Mouse (Mus musculus) lung, embryonic 14.5 days (tissue): Measurements from ENCODE around the gene Srd5a3. TPM values are rescaled to one million over a fixed set of nuclear protein-coding genes. Genes with fewer than 3 reads are reported as not detected.
A peak's percentile ranks its signal among the peaks of the same experiment; 100 is the strongest.

Source experiments
- ATAC-seq: fragments of 200-750 bp; cut with Nextera tagmentation; 2 replicates; pipeline ENCODE4 v1.8.0; 2017; ENCODE audit warnings: mild to moderate bottlenecking, moderate TSS enrichment, moderate library complexity; ENCODE audit not compliant: insufficient read depth
- DNase-seq: peaks from one replicate; pipeline ENCODE4 v3.0.0-alpha.2; 2015
- H3K27ac ChIP-seq: fragments of 300-500 bp; sonication (generic); 2 replicates; pipeline ENCODE4 v1.5.1; 2014; ENCODE audit warnings: low read depth, mild to moderate bottlenecking, moderate library complexity
- H3K27me3 ChIP-seq: fragments of 300-500 bp; sonication (generic); 2 replicates; pipeline ENCODE4 v1.6.1; 2014; ENCODE audit warnings: low read length, control low read depth; ENCODE audit not compliant: insufficient read depth
- H3K36me3 ChIP-seq: fragments of 300-500 bp; sonication (generic); 2 replicates; pipeline ENCODE4 v1.6.1; 2014; ENCODE audit warnings: control low read depth; ENCODE audit not compliant: insufficient read depth
- H3K4me1 ChIP-seq: fragments of 300-500 bp; sonication (generic); 2 replicates; pipeline ENCODE4 v1.6.1; 2014; ENCODE audit warnings: antibody characterized with exemption, control low read depth; ENCODE audit not compliant: insufficient read depth
- H3K4me2 ChIP-seq: fragments of 300-500 bp; sonication (generic); 2 replicates; pipeline ENCODE4 v1.6.1; 2014; ENCODE audit warnings: mild to moderate bottlenecking
- H3K4me3 ChIP-seq: fragments of 300-500 bp; sonication (generic); 2 replicates; pipeline ENCODE4 v1.5.1; 2014; ENCODE audit warnings: low read depth, low read length
- H3K9ac ChIP-seq: fragments of 300-500 bp; sonication (generic); 2 replicates; pipeline ENCODE4 v1.6.1; 2014
- H3K9me3 ChIP-seq: fragments of 300-500 bp; sonication (generic); 2 replicates; pipeline ENCODE4 v1.6.1; 2016; ENCODE audit warnings: low read depth, low read length, control low read depth
- CTCF ChIP-seq: IDR thresholded peaks from 2 replicates; pipeline ENCODE4 v1.5.1; 2016; ENCODE audit warnings: antibody characterized with exemption, low read depth
- WGBS: fragments of 180-500 bp; shearing (Covaris S2); extraction: QIAGEN DNeasy Blood & Tissue Kit; methylation state at CpG from one replicate; pipeline ENCODE4 v1.1.7; 2014; 5-methylcytosine and 5-hydroxymethylcytosine counted together
- polyA plus RNA-seq: library from polyadenylated mRNA; unstranded; fragments of >200 nt; fragmentation: Nextera tagmentation; extraction: Ambion mirVana; gene quantifications from 2 replicates; pipeline ENCODE4 v1.2.1, GENCODE M21; 2014

The Srd5a3 gene
- polyA plus RNA-seq, 1 experiment from 2014 or later = 37.6 TPM

- peaks cover 36% of the 10 kb centered on the region; the same call in 1 of the 2 replicates for H3K36me3 ChIP-seq
- 87% methylated on average over 6 of the region's 6 CpGs for WGBS
- no peak overlapping the region for H3K9ac ChIP-seq
- no peak overlapping the region for H3K4me2 ChIP-seq
- no peak for TF ChIP-seq CTCF
- H3K27ac ChIP-seq = no peak overlapping the region
- no peaks in the 10 kb centered on the region for H3K27me3 ChIP-seq
- no peaks in the 10 kb centered on the region for H3K4me1 ChIP-seq
- no peaks in the 10 kb centered on the region for H3K9me3 ChIP-seq
- DNase-seq = no peak
- ATAC-seq = no peak
- no peak overlapping the region for H3K4me3 ChIP-seq
These were observed 12.9 kb downstream of the Srd5a3 start for GRCm38 (mm10) chr5:76152956-76153355.

DNA sequence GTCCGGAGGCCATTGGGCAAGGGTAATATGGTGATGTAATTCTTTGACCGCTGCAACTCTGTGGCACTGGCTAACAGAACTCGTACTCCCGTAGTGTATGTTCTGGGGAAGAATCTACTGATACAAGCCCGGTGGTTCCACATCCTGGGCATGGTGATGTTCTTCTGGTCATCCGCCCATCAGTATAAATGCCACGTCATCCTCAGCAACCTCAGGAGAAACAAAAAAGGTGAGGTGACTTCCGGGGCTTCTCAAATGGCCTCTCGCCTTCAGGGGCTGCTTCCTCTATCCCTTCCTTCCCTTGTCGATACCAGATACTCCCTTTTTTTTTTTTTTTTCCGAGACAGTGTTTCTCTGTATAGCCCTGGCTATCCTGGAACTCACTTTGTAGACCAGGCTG is 13.4 kb downstream of the Srd5a3 start:
- DNase-seq (no peak), ATAC-seq (no peak)
- no peak for TF ChIP-seq CTCF
- Histone ChIP-seq H3K4me2 (no peak overlapping the region), H3K4me1 (no peaks in the 10 kb centered on the region), H3K27ac (no peak overlapping the region), H3K9me3 (no peaks in the 10 kb centered on the region), H3K4me3 (no peak overlapping the region), H3K9ac (no peak overlapping the region), H3K36me3 (peaks cover 36% of the 10 kb centered on the region; the same call in 1 of the 2 replicates), H3K27me3 (no peaks in the 10 kb centered on the region)
- WGBS = 92% methylated on average over 11 of the region's 11 CpGs

DNA sequence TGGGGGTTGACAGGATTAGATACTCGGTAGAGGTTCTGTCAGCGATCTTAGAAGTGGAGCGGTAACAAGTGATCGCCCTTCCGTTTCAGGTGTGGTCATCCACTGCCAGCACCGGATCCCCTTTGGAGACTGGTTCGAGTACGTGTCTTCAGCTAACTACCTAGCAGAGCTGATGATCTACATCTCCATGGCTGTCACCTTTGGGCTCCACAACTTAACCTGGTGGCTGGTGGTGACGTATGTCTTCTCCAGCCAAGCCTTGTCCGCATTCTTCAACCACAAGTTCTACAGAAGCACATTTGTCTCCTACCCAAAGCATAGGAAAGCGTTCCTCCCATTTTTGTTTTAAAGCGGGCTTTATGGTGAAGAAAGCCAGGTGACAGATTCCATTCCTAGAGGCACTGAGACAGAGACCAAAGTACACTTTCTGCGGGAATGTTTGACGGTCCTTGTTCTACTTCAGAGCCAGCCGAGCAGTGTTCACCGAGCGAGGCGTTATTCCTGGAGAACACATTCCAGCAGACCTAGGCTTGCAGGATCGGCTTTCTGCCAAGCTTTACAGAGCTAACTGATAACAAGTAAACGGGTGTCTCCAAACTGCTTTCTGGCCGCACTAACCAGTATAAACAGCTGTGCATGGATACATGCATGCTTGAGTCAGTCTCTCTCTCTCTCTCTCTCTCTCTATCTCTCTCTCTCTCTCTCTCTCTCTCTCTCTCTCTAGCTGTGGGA is 14.5 kb downstream of the Srd5a3 start:
- no peaks in the 10 kb centered on the region for H3K27me3 ChIP-seq
- DNase-seq (peak; percentile 82), ATAC-seq (peak; percentile 90)
- H3K4me2 ChIP-seq = no peak overlapping the region
- no peaks in the 10 kb centered on the region for H3K9me3 ChIP-seq
- peaks cover 34% of the 10 kb centered on the region; the same call in 1 of the 2 replicates for H3K36me3 ChIP-seq
- H3K4me1 ChIP-seq = no peaks in the 10 kb centered on the region
- 68% methylated on average over 21 of the region's 21 CpGs for WGBS
- H3K27ac ChIP-seq = no peak overlapping the region; the same call in 1 of the 2 replicates
- no peak overlapping the region for H3K4me3 ChIP-seq
- H3K9ac ChIP-seq = no peak overlapping the region
- TF ChIP-seq CTCF = no peak

- no peaks in the 10 kb centered on the region for H3K27me3 ChIP-seq
- ATAC-seq (no peak), DNase-seq (no peak)
- H3K27ac ChIP-seq = no peak overlapping the region
- no peaks in the 10 kb centered on the region for H3K4me1 ChIP-seq
- no peak overlapping the region for H3K9ac ChIP-seq
- no peaks in the 10 kb centered on the region for H3K9me3 ChIP-seq
- WGBS = 67% methylated on average over 6 of the region's 6 CpGs
- no peak overlapping the region for H3K4me2 ChIP-seq
- no peak overlapping the region for H3K4me3 ChIP-seq
- peaks cover 10% of the 10 kb centered on the region; the same call in 1 of the 2 replicates for H3K36me3 ChIP-seq
- TF ChIP-seq CTCF = no peak
These were observed 19.5 kb downstream of the Srd5a3 start for GRCm38 (mm10) chr5:76159555-76159954.

DNA sequence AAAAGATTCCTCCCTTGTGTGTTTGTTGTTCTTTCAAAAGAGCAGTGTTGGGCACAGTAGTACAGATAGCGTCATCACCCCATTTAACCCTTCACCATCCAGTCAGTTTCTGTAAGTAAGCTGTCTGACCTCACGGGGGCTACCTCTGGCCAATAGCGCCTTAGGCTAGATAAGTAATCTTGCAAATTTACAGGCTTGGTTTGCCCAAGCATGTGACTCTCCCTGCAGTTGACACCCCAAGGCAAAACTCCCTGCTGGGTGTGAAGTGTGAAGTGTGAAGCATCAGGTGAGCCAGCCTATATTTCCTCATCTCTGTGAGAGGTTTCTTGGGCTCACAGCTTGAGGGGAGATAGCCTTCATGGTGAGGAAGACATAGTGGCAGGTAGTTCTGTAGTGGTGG is 20.0 kb downstream of the Srd5a3 start:
- DNase-seq = no peak
- no peak overlapping the region for H3K4me2 ChIP-seq
- no peak overlapping the region for H3K9ac ChIP-seq
- H3K9me3 ChIP-seq = no peaks in the 10 kb centered on the region
- H3K27ac ChIP-seq = no peak overlapping the region
- H3K36me3 ChIP-seq = peaks cover 8% of the 10 kb centered on the region; the same call in 1 of the 2 replicates
- WGBS = 31% methylated on average over 3 of the region's 3 CpGs
- H3K4me1 ChIP-seq = no peaks in the 10 kb centered on the region
- ATAC-seq = no peak
- H3K27me3 ChIP-seq = no peaks in the 10 kb centered on the region
- H3K4me3 ChIP-seq = no peak overlapping the region
- TF ChIP-seq CTCF = no peak

DNA sequence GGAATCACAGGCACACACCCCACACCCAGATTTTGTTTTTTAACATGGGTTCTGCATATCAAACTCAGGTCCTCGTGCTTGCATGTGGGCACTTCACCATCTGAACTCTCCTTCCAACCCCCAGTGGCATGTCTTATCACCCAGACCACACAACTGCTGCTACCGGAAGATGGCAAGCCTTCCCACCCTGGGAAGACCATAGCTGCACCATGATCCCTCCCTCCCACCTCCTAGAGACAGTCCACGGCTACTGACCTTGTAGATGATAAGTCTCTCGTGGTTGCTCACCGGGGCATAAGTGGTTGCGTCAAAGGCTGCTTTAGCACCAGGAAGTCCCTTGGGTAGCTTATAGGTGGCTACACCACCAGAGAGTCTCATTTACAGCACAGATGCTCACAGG is 21.4 kb downstream of the Srd5a3 start:
- H3K4me2 ChIP-seq = no peak overlapping the region
- H3K27ac ChIP-seq = no peak overlapping the region
- no peak for TF ChIP-seq CTCF
- DNase-seq (no peak), ATAC-seq (no peak)
- H3K9ac ChIP-seq = no peak overlapping the region
- H3K4me3 ChIP-seq = no peak overlapping the region
- H3K4me1 ChIP-seq = no peaks in the 10 kb centered on the region
- H3K9me3 ChIP-seq = no peaks in the 10 kb centered on the region
- no peaks in the 10 kb centered on the region for H3K27me3 ChIP-seq
- WGBS = 83% methylated on average over 6 of the region's 6 CpGs
- peaks cover under 1% of the 10 kb centered on the region; the same call in 1 of the 2 replicates for H3K36me3 ChIP-seq

GRCm38 (mm10) chr5:76162926-76163325 is 22.9 kb downstream of the Srd5a3 start:
- H3K27ac ChIP-seq = no peak overlapping the region
- no peaks in the 10 kb centered on the region for H3K36me3 ChIP-seq
- no peaks in the 10 kb centered on the region for H3K27me3 ChIP-seq
- H3K4me3 ChIP-seq = no peak overlapping the region
- no peak overlapping the region for H3K4me2 ChIP-seq
- H3K9ac ChIP-seq = no peak overlapping the region
- WGBS = 66% methylated on average over 5 of the region's 5 CpGs
- ATAC-seq (no peak), DNase-seq (no peak)
- no peak for TF ChIP-seq CTCF
- no peaks in the 10 kb centered on the region for H3K9me3 ChIP-seq
- H3K4me1 ChIP-seq = no peaks in the 10 kb centered on the region
